Mouse (Mus musculus) erythroblast, embryonic 14.5 days (primary cell): ENCODE results near the gene Ifi27l2b.

ENCODE experiments used
- GATA1 ChIP-seq: IDR thresholded peaks from 2 replicates; pipeline ENCODE4 v1.6.1; 2012; ENCODE audit warnings: low read length, inconsistent platforms, mixed read lengths
- TAL1 ChIP-seq: IDR thresholded peaks from 3 replicates; pipeline ENCODE4 v1.6.1; 2012; ENCODE audit warnings: low read length, inconsistent platforms, mixed read lengths

GRCm38 (mm10) chr12:103487276-103487675, 30.3 kb upstream of the Ifi27l2b start:
- no peak for TF ChIP-seq GATA1
- no peak for TF ChIP-seq TAL1
